Mouse (Mus musculus) CD4-positive, CD25-positive, alpha-beta regulatory T cell, adult 4 months (primary cell): ENCODE measurements at regions not wholly inside any gene's neighbourhood (a gene's known extent, or its start where the extent isn't known, plus 50 kb on each side); places are given as distances from the start of the nearest gene placed in this dataset.
"Not testable (repeated sequence)": the region's sequence is repeated elsewhere in the genome, so short reads cannot be mapped to it uniquely, and the experiment has no call there.

Experiments used
- ATAC-seq: one replicate; pipeline ENCODE4 v1.8.0; 2017

DNA sequence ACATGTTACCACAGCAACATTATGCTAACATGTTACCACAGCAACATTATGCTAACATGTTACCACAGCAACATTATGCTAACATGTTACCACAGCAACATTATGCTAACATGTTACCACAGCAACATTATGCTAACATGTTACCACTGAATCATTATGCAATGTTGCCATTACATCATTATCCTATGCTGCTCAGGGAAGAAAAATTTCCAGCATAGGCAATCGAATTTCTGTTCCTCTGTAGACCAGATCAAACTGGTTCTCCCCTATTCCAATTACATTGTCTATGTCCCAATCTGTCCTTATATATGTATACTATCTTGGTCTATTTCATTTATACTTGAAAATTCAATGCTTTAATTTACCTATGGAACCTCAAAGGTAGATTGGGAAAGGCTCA is 61.3 kb upstream of the Rmdn2 start:
- ATAC-seq = not testable (repeated sequence)

DNA sequence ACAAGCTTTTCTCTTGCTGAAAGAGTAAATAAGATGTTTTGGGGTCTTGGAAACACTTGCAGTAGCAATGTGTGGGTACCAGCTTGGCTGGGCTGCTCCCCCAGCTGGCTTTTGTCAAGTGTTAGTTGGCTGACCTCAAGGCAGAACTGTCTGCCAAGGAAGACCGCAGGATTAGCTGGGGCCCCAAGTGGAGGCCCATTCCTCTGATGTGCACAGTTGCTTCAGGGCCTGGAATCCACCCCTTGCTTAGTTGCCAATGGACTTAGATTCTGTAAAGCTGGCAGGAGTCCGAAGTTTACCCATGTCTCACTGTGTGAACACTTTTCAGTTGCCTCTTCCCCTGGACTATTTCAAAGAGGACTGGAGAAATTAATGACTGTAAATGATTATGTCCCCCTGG is 57.8 kb upstream of the Rmdn2 start:
- ATAC-seq = no peak

DNA sequence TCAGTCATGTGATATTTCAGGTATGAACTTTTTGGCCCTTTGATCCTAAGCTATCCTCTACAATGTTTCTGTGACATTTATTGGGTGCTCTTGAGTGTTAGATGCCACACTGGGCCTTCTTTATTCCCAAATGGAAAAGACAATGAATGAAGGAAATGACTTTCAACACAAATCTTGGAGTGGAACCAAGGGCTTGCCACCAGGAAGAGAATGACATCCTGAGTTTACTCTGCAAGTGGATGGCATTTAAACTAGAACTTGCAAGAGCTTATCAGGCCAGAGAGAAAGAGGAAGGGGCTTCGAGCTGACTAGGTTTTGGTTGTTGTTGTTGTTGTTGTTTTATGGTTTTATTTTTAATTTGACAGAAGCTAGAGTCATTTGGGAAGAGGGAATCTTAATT is 56.1 kb upstream of the Rmdn2 start:
- ATAC-seq = no peak
